Mouse (Mus musculus): ENCODE results near the gene Mblac1. TPM values are rescaled to one million over a fixed set of nuclear protein-coding genes. Genes with fewer than 3 reads are reported as not detected.

Mblac1 gene
- polyA plus RNA-seq, 2 experiments, result 6.9 to 8.8 TPM

DNA sequence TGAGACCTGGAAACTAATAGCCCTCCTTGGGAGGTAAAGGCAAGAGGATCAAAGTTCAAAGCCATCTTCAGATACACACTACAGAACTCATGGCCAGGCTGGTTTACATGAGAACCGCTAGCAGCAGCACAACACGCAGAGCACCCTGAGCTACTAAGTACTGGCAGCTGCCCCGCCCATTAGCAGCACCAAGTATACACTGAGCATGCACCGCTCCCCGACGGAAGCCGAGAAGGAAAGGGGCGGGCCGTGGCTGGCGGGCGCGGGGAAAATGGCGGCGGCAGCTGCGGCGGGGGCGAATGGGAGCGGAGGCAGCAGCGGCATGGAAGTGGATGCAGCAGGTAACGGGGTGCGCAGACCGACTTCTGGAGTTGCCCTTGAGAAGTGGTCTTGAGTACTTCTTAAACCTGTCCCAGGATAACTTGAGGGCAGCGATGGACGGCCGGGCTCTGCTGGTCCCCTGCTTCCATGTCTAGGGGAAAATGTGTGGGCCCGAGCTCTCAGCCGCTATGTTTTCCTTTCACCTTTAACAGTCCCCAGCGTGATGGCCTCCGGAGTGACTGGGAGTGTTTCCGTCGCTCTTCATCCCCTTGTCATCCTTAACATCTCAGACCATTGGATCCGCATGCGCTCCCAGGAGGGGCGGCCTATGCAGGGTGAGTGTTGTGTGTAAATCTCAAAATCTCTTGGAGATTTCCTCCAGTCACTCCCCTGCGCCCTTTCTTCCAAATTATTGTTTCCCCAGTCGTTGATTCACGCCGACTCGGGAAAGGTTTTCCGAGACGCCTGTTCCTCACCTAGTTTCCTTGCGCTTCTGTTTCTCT lies 33.1 kb upstream of the Mblac1 start, which contains the start of gene Cops6:
Gene Cops6, plus strand, starts transcription at position 230 of the 824 bp plus-strand sequence.
- Histone ChIP-seq H3K9ac (ENCODE audit: low read depth, low read length, severe bottlenecking) (peak within 1 kb of the TSS; percentile 85), H3K36me3 (ENCODE audit: control insufficient read depth, insufficient read depth, low read length) (peaks cover 34% of the 10 kb centered on the region), H3K9me3 (ENCODE audit: control insufficient read depth, low read length) (no peaks in the 10 kb centered on the region), H3K4me1 (ENCODE audit: control insufficient read depth, insufficient read depth, low read length) (0 out of 2 replicates have a peak, but pooled peaks cover 3% of the 10 kb centered on the region), H3K27ac (replicated peaks; ENCODE audit: low read depth, low read length) (peak within 1 kb of the TSS; percentile 68), H3K4me2 (replicated peaks; ENCODE audit: low read depth, low read length, severe bottlenecking) (peak within 1 kb of the TSS; percentile 67), H3K27me3 (ENCODE audit: control insufficient read depth, insufficient read depth, low read length) (no peaks in the 10 kb centered on the region), H3K4me3 (replicated peaks; ENCODE audit: low read length) (peak within 1 kb of the TSS; percentile 75)
- TF ChIP-seq POLR2A (IDR thresholded peaks at IDR 0.05; ENCODE audit: borderline replicate concordance, extremely low read depth, insufficient read depth, insufficient read length), result peak; percentile 82; the same call in 1 of the 2 replicates
- peak; percentile 94 for ATAC-seq (ENCODE audit: low FRiP score, low read depth)
- peak; percentile 93 for DNase-seq (ENCODE audit: low spot score)
- WGBS, result 1% methylated on average over 41 of the region's 42 CpGs

DNA sequence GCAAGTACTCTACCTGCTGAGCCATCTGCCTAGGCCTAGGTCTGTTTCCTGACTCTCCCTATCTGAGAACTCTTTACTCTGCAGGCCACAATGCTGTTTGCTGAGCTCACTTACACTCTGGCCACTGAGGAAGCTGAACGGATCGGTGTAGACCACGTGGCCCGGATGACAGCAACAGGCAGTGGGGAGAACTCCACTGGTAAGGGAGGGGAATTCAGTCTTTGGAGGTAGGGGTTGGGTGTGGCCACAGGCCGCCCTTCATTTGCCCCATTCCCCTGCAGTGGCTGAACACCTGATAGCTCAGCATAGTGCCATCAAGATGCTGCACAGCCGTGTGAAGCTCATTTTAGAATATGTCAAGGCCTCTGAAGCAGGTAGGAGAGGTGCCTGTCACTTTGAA lies 31.1 kb upstream of the Mblac1 start:
- no peak overlapping the region for H3K4me3 ChIP-seq (replicated peaks; ENCODE audit: low read length)

DNA sequence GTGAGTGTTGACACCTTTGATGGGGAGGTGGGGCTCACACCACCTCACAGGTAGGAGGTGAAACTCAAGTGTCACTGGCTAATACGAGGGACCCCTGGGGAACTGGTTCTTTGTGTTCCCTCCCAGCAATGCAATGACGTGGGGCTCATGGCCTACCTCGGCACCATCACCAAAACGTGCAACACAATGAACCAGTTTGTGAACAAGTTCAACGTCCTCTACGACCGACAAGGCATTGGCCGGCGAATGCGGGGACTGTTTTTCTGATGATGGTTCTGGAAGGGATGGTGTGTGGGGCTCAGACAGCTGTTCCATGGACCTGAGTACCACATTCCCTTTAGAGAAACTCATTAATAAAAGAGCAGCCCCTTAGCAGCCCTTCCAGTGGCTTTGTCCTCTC lies 30.5 kb upstream of the Mblac1 start:
- Histone ChIP-seq H3K27ac (replicated peaks; ENCODE audit: low read depth, low read length) (no peak overlapping the region), H3K36me3 (ENCODE audit: control insufficient read depth, insufficient read depth, low read length) (peaks cover 60% of the 10 kb centered on the region), H3K9ac (ENCODE audit: low read depth, low read length, severe bottlenecking) (no peak overlapping the region), H3K27me3 (ENCODE audit: control insufficient read depth, insufficient read depth, low read length) (no peaks in the 10 kb centered on the region), H3K9me3 (ENCODE audit: control insufficient read depth, low read length) (no peaks in the 10 kb centered on the region), H3K4me3 (replicated peaks; ENCODE audit: low read length) (no peak overlapping the region), H3K4me1 (ENCODE audit: control insufficient read depth, insufficient read depth, low read length) (0 out of 2 replicates have a peak, but pooled peaks cover 3% of the 10 kb centered on the region), H3K4me2 (replicated peaks; ENCODE audit: low read depth, low read length, severe bottlenecking) (no peak overlapping the region)
- no peak for DNase-seq (ENCODE audit: low spot score)
- WGBS, result 64% methylated on average over 10 of the region's 10 CpGs
- no peak for ATAC-seq (ENCODE audit: low FRiP score, low read depth)
- TF ChIP-seq POLR2A (IDR thresholded peaks at IDR 0.05; ENCODE audit: borderline replicate concordance, extremely low read depth, insufficient read depth, insufficient read length), result no peak

More for the DNA sequence above, 31.1 kb upstream of the Mblac1 start:
- DNase-seq (ENCODE audit: low spot score) (no peak), ATAC-seq (ENCODE audit: low FRiP score, low read depth) (no peak)
- H3K9ac ChIP-seq (ENCODE audit: low read depth, low read length, severe bottlenecking), result no peak overlapping the region
- TF ChIP-seq POLR2A (IDR thresholded peaks at IDR 0.05; ENCODE audit: borderline replicate concordance, extremely low read depth, insufficient read depth, insufficient read length), result no peak
- no peaks in the 10 kb centered on the region for H3K27me3 ChIP-seq (ENCODE audit: control insufficient read depth, insufficient read depth, low read length)
- H3K4me1 ChIP-seq (ENCODE audit: control insufficient read depth, insufficient read depth, low read length), result 0 out of 2 replicates have a peak, but pooled peaks cover 3% of the 10 kb centered on the region
- H3K4me2 ChIP-seq (replicated peaks; ENCODE audit: low read depth, low read length, severe bottlenecking), result no peak overlapping the region
- H3K9me3 ChIP-seq (ENCODE audit: control insufficient read depth, low read length), result no peaks in the 10 kb centered on the region
- H3K27ac ChIP-seq (replicated peaks; ENCODE audit: low read depth, low read length), result no peak overlapping the region
- WGBS, result 76% methylated on average over 6 of the region's 6 CpGs
- H3K36me3 ChIP-seq (ENCODE audit: control insufficient read depth, insufficient read depth, low read length), result peaks cover 54% of the 10 kb centered on the region

DNA sequence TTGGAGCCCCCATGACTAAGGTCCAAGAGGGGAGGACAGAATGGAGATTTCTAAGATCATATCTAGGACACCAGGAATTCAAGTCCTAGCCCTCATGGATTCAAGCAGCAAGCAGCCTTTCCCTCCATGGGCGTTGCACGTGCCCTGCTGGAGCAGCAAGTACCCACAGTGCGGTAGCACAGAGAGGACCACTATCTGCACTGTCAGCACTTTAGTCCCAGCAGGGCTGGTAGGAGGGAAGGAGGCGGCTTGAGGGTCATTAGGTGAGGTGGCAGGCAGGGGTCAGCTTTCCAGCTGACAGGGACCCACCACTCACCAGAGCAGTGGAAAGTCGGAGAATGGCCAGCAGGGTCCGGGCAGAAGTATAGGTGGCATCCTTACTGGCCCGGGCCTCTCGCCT lies 28.5 kb upstream of the Mblac1 start:
- H3K9me3 ChIP-seq (ENCODE audit: control insufficient read depth, low read length), result no peaks in the 10 kb centered on the region
- no peak overlapping the region for H3K9ac ChIP-seq (ENCODE audit: low read depth, low read length, severe bottlenecking)
- no peak overlapping the region for H3K27ac ChIP-seq (replicated peaks; ENCODE audit: low read depth, low read length)
- no peak overlapping the region for H3K4me3 ChIP-seq (replicated peaks; ENCODE audit: low read length)
- peaks cover 67% of the 10 kb centered on the region for H3K36me3 ChIP-seq (ENCODE audit: control insufficient read depth, insufficient read depth, low read length)
- H3K4me1 ChIP-seq (ENCODE audit: control insufficient read depth, insufficient read depth, low read length), result peaks cover 8% of the 10 kb centered on the region; the same call in 1 of the 2 replicates
- WGBS, result 77% methylated on average over 8 of the region's 8 CpGs
- no peak overlapping the region for H3K4me2 ChIP-seq (replicated peaks; ENCODE audit: low read depth, low read length, severe bottlenecking)
- ATAC-seq (ENCODE audit: low FRiP score, low read depth) (no peak), DNase-seq (ENCODE audit: low spot score) (no peak)
- no peak for TF ChIP-seq POLR2A (IDR thresholded peaks at IDR 0.05; ENCODE audit: borderline replicate concordance, extremely low read depth, insufficient read depth, insufficient read length)
- no peaks in the 10 kb centered on the region for H3K27me3 ChIP-seq (ENCODE audit: control insufficient read depth, insufficient read depth, low read length)

- H3K36me3 ChIP-seq (ENCODE audit: control insufficient read depth, insufficient read depth, low read length), result peaks cover 60% of the 10 kb centered on the region
- WGBS, result 1% methylated on average over 47 of the region's 47 CpGs
- peak; percentile 96 for DNase-seq (ENCODE audit: low spot score)
- H3K4me2 ChIP-seq (replicated peaks; ENCODE audit: low read depth, low read length, severe bottlenecking), result peak overlapping the region; percentile 74
- peak overlapping the region; percentile 67 for H3K9ac ChIP-seq (ENCODE audit: low read depth, low read length, severe bottlenecking)
- TF ChIP-seq POLR2A (IDR thresholded peaks at IDR 0.05; ENCODE audit: borderline replicate concordance, extremely low read depth, insufficient read depth, insufficient read length), result peak; percentile 81; the same call in 1 of the 2 replicates
- H3K4me1 ChIP-seq (ENCODE audit: control insufficient read depth, insufficient read depth, low read length), result peaks cover 16% of the 10 kb centered on the region
- peak overlapping the region; percentile 68 for H3K4me3 ChIP-seq (replicated peaks; ENCODE audit: low read length)
- ATAC-seq (ENCODE audit: low FRiP score, low read depth), result peak; percentile 81
- peak overlapping the region; percentile 90 for H3K27ac ChIP-seq (replicated peaks; ENCODE audit: low read depth, low read length)
- no peaks in the 10 kb centered on the region for H3K27me3 ChIP-seq (ENCODE audit: control insufficient read depth, insufficient read depth, low read length)
- H3K9me3 ChIP-seq (ENCODE audit: control insufficient read depth, low read length), result no peaks in the 10 kb centered on the region
These were observed 23.1 kb upstream of the Mblac1 start for GRCm38 (mm10) chr5:138170936-138171561.
